7 mouse cellular contexts compared by ENCODE assay signal in the genomic region with DNA sequence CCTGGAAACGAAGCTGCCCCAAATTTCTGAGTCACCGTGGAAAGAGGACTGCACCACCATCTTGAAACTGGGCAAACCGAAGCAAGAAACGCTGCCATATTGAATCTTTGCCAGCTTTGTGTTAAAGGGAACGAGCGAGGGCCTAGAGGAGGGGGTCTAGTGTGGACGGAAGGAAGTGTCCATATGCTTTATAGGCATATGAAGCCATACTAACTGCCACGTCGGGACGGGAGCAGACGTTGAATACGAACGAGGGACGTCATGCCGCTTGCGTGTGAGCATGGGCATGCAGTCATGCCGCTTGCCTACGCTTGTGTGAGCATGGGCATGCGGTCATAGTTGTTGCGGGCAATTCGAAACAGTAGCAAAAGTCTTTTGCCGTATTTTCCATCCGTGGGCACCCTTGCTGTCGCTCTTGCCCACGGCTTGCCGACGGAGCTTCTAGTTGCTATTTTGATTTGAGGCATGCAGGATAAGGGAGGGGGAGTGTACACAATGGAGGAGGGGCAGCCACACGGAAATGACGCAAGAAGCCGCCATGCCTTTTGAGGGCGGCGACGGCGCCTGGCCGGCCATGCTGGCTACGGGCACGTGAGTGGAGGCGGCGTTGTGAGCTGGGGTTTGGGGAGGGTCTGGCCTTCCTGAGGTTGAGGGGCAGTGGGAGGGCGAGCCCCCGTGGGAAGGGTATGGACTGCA. TPM values are rescaled to one million over a fixed set of nuclear protein-coding genes. Genes with fewer than 3 reads are reported as not detected.
DNase-seq lines count a peak whose midpoint lies in the region; ATAC-seq lines count a peak whose summit lies in the region.

No protein-coding gene starts in this region.

- H3K4me2 ChIP-seq in embryonic facial prominence, embryonic 11.5 days (ENCODE audit: low read depth, low read length) = peak overlapping the region; percentile 62
- H3K4me2 ChIP-seq in limb, embryonic 11.5 days (ENCODE audit: low read depth, severe bottlenecking) = peak overlapping the region; percentile 83
- H3K4me2 ChIP-seq in midbrain, embryonic 14.5 days (ENCODE audit: low read length) = peak overlapping the region; percentile 83

- peaks cover 9% of the 10 kb centered on the region for H3K4me1 ChIP-seq in embryonic facial prominence, embryonic 11.5 days (ENCODE audit: control insufficient read depth, insufficient read depth, low read length)
- peaks cover 20% of the 10 kb centered on the region for H3K4me1 ChIP-seq in limb, embryonic 11.5 days (ENCODE audit: control insufficient read depth, insufficient read depth, low read length)
- peaks cover 27% of the 10 kb centered on the region for H3K4me1 ChIP-seq in midbrain, embryonic 14.5 days (ENCODE audit: control insufficient read depth, insufficient read depth, low read length)

- WGBS in embryonic facial prominence, embryonic 11.5 days = under 1% methylated on average over 41 of the region's 41 CpGs
- under 1% methylated on average over 41 of the region's 41 CpGs for WGBS in limb, embryonic 11.5 days
- under 1% methylated on average over 41 of the region's 41 CpGs for WGBS in midbrain, embryonic 14.5 days

- peak overlapping the region; percentile 88 for H3K27ac ChIP-seq in embryonic facial prominence, embryonic 11.5 days (replicated peaks; ENCODE audit: low read depth, low read length)
- H3K27ac ChIP-seq in limb, embryonic 11.5 days (replicated peaks; ENCODE audit: low read depth, low read length) = peak overlapping the region; percentile 91
- peak overlapping the region; percentile 98 for H3K27ac ChIP-seq in midbrain, embryonic 14.5 days (replicated peaks; ENCODE audit: low read depth, low read length)

- no peaks in the 10 kb centered on the region; the same call in none of the 2 replicates for H3K36me3 ChIP-seq in embryonic facial prominence, embryonic 11.5 days (replicated peaks; ENCODE audit: control insufficient read depth, insufficient read depth, low read depth, low read length)
- peaks cover 20% of the 10 kb centered on the region for H3K36me3 ChIP-seq in limb, embryonic 11.5 days (ENCODE audit: control insufficient read depth, insufficient read depth, low read length)
- peaks cover 42% of the 10 kb centered on the region for H3K36me3 ChIP-seq in midbrain, embryonic 14.5 days (ENCODE audit: control insufficient read depth, insufficient read depth, low read length)

- peak overlapping the region; percentile 81 for H3K9ac ChIP-seq in embryonic facial prominence, embryonic 11.5 days (replicated peaks; ENCODE audit: low read length)
- peak overlapping the region; percentile 77 for H3K9ac ChIP-seq in limb, embryonic 11.5 days (ENCODE audit: low read length)
- peak overlapping the region; percentile 68 for H3K9ac ChIP-seq in midbrain, embryonic 14.5 days (replicated peaks; ENCODE audit: low read length)

- H3K9me3 ChIP-seq in embryonic facial prominence, embryonic 11.5 days (replicated peaks; ENCODE audit: control insufficient read depth, low read length) = no peaks in the 10 kb centered on the region
- H3K9me3 ChIP-seq in limb, embryonic 11.5 days (ENCODE audit: control insufficient read depth, low read length) = no peaks in the 10 kb centered on the region
- H3K9me3 ChIP-seq in midbrain, embryonic 14.5 days (ENCODE audit: control insufficient read depth, low read length) = no peaks in the 10 kb centered on the region

- ATAC-seq in embryonic facial prominence, embryonic 11.5 days (replicated peaks; ENCODE audit: insufficient number of reproducible peaks, low FRiP score, low TSS enrichment, low read depth) = peak; percentile 50
- ATAC-seq in granulocyte monocyte progenitor cell, adult 5-6 weeks (replicated peaks; ENCODE audit: poor library complexity, severe bottlenecking) = peak; percentile 51
- ATAC-seq in limb, embryonic 11.5 days (ENCODE audit: insufficient number of reproducible peaks, low FRiP score, low TSS enrichment, low read depth) = peak; percentile 71
- ATAC-seq in midbrain, embryonic 14.5 days (ENCODE audit: low FRiP score, low TSS enrichment) = peak; percentile 79

- no peaks in the 10 kb centered on the region for H3K27me3 ChIP-seq in embryonic facial prominence, embryonic 11.5 days (ENCODE audit: control insufficient read depth, insufficient read depth, low read length)
- H3K27me3 ChIP-seq in limb, embryonic 11.5 days (ENCODE audit: control insufficient read depth, insufficient read depth, low read length) = no peaks in the 10 kb centered on the region
- no peaks in the 10 kb centered on the region for H3K27me3 ChIP-seq in midbrain, embryonic 14.5 days (ENCODE audit: control insufficient read depth, insufficient read depth, low read length)

- H3K4me3 ChIP-seq in embryonic facial prominence, embryonic 11.5 days (ENCODE audit: low read depth, low read length) = peak overlapping the region; percentile 69
- H3K4me3 ChIP-seq in limb, embryonic 11.5 days (ENCODE audit: low read depth, low read length) = peak overlapping the region; percentile 80
- H3K4me3 ChIP-seq in midbrain, embryonic 14.5 days (replicated peaks; ENCODE audit: low read depth, low read length) = peak overlapping the region; percentile 81

- DNase-seq in adrenal gland, postnatal 14 days = peak; percentile 95
- DNase-seq in embryonic facial prominence, embryonic 11.5 days (ENCODE audit: low spot score) = peak; percentile 93
- peak; percentile 93 for DNase-seq in kidney, adult 11 months
- DNase-seq in limb, embryonic 11.5 days (ENCODE audit: low spot score) = peak; percentile 91
- peak; percentile 96 for DNase-seq in midbrain, embryonic 14.5 days
- peak; percentile 81 to 86 for DNase-seq in spleen, adult 18-20 months

RNA-seq across cellular contexts. Expression of a gene that starts 0.7 kb away (rescaled TPM):
- 58.8 and 66.1 TPM in 2 replicates for total RNA-seq in adrenal gland, postnatal 14 days (2021)
- 55.1 and 75.1 TPM in 2 replicates for polyA plus RNA-seq in embryonic facial prominence, embryonic 11.5 days (2014; fragmentation: Nextera tagmentation; extraction: Ambion mirVana)
- total RNA-seq in granulocyte monocyte progenitor cell, adult 5-6 weeks (2014; fragmentation: Nextera tagmentation) = 18.1 and 22.6 TPM in 2 replicates
- 15.5 and 19.3 TPM in 2 replicates for total RNA-seq in granulocyte monocyte progenitor cell, adult 5-6 weeks (2017)
- polyA plus RNA-seq in limb, embryonic 11.5 days (2014; fragmentation: Nextera tagmentation; extraction: Ambion mirVana) = 60.9 and 69.0 TPM in 2 replicates
- polyA plus RNA-seq in midbrain, embryonic 14.5 days (2014; fragmentation: Nextera tagmentation; extraction: Ambion mirVana) = 107 and 122 TPM in 2 replicates

RNA-seq across cellular contexts. Expression of a gene that starts 0.8 kb away (rescaled TPM):
- 90.6 and 104 TPM in 2 replicates for total RNA-seq in adrenal gland, postnatal 14 days (2021)
- polyA plus RNA-seq in embryonic facial prominence, embryonic 11.5 days (2014; fragmentation: Nextera tagmentation; extraction: Ambion mirVana) = 32.4 and 42.5 TPM in 2 replicates
- 18.2 and 25.0 TPM in 2 replicates for total RNA-seq in granulocyte monocyte progenitor cell, adult 5-6 weeks (2014; fragmentation: Nextera tagmentation)
- 22.8 and 26.5 TPM in 2 replicates for total RNA-seq in granulocyte monocyte progenitor cell, adult 5-6 weeks (2017)
- polyA plus RNA-seq in limb, embryonic 11.5 days (2014; fragmentation: Nextera tagmentation; extraction: Ambion mirVana) = 38.6 and 63.4 TPM in 2 replicates
- polyA plus RNA-seq in midbrain, embryonic 14.5 days (2014; fragmentation: Nextera tagmentation; extraction: Ambion mirVana) = 61.9 and 63.7 TPM in 2 replicates

RNA-seq across cellular contexts. Expression of a gene that starts 7.4 kb away (rescaled TPM):
- total RNA-seq in adrenal gland, postnatal 14 days (2021) = 35.2 and 45.1 TPM in 2 replicates
- 21.6 and 25.3 TPM in 2 replicates for polyA plus RNA-seq in embryonic facial prominence, embryonic 11.5 days (2014; fragmentation: Nextera tagmentation; extraction: Ambion mirVana)
- total RNA-seq in granulocyte monocyte progenitor cell, adult 5-6 weeks (2014; fragmentation: Nextera tagmentation) = 61.3 and 65.7 TPM in 2 replicates
- total RNA-seq in granulocyte monocyte progenitor cell, adult 5-6 weeks (2017) = 51.0 and 79.6 TPM in 2 replicates
- 31.0 and 31.2 TPM in 2 replicates for polyA plus RNA-seq in limb, embryonic 11.5 days (2014; fragmentation: Nextera tagmentation; extraction: Ambion mirVana)
- 28.8 and 30.4 TPM in 2 replicates for polyA plus RNA-seq in midbrain, embryonic 14.5 days (2014; fragmentation: Nextera tagmentation; extraction: Ambion mirVana)

RNA-seq across cellular contexts. Expression of a gene that starts 20.0 kb away (rescaled TPM):
- 239 and 241 TPM in 2 replicates for total RNA-seq in adrenal gland, postnatal 14 days (2021)
- 350 and 370 TPM in 2 replicates for polyA plus RNA-seq in embryonic facial prominence, embryonic 11.5 days (2014; fragmentation: Nextera tagmentation; extraction: Ambion mirVana)
- total RNA-seq in granulocyte monocyte progenitor cell, adult 5-6 weeks (2014; fragmentation: Nextera tagmentation) = 67.0 and 95.4 TPM in 2 replicates
- 24.4 and 32.1 TPM in 2 replicates for total RNA-seq in granulocyte monocyte progenitor cell, adult 5-6 weeks (2017)
- polyA plus RNA-seq in limb, embryonic 11.5 days (2014; fragmentation: Nextera tagmentation; extraction: Ambion mirVana) = 410 and 427 TPM in 2 replicates
- 480 and 508 TPM in 2 replicates for polyA plus RNA-seq in midbrain, embryonic 14.5 days (2014; fragmentation: Nextera tagmentation; extraction: Ambion mirVana)

RNA-seq across cellular contexts. Expression of a gene that starts 33.1 kb away (rescaled TPM):
- 147 and 165 TPM in 2 replicates for total RNA-seq in adrenal gland, postnatal 14 days (2021)
- polyA plus RNA-seq in embryonic facial prominence, embryonic 11.5 days (2014; fragmentation: Nextera tagmentation; extraction: Ambion mirVana) = 2.9 and 3.1 TPM in 2 replicates
- total RNA-seq in granulocyte monocyte progenitor cell, adult 5-6 weeks (2014; fragmentation: Nextera tagmentation) = 5.6 and 8.5 TPM in 2 replicates
- total RNA-seq in granulocyte monocyte progenitor cell, adult 5-6 weeks (2017) = 3.8 and 6.8 TPM in 2 replicates
- 2.1 and 2.3 TPM in 2 replicates for polyA plus RNA-seq in limb, embryonic 11.5 days (2014; fragmentation: Nextera tagmentation; extraction: Ambion mirVana)
- polyA plus RNA-seq in midbrain, embryonic 14.5 days (2014; fragmentation: Nextera tagmentation; extraction: Ambion mirVana) = 2.2 and 2.8 TPM in 2 replicates

Comparison
In these comparisons a context has a peak if more than half of its experiments do, and no peak if none do; other contexts are left out.
1. Peak in every context shown above with its lines: DNase-seq, ATAC-seq, H3K4me3 ChIP-seq and H3K27ac ChIP-seq.